Mouse (Mus musculus) urinary bladder, postnatal 25 days (tissue): ENCODE measurements around the gene Hopx.

Experiments
- DNase-seq: peaks from one replicate; pipeline ENCODE4 v3.0.0; 2022; ENCODE audit warnings: low spot score

The Hopx gene

DNA sequence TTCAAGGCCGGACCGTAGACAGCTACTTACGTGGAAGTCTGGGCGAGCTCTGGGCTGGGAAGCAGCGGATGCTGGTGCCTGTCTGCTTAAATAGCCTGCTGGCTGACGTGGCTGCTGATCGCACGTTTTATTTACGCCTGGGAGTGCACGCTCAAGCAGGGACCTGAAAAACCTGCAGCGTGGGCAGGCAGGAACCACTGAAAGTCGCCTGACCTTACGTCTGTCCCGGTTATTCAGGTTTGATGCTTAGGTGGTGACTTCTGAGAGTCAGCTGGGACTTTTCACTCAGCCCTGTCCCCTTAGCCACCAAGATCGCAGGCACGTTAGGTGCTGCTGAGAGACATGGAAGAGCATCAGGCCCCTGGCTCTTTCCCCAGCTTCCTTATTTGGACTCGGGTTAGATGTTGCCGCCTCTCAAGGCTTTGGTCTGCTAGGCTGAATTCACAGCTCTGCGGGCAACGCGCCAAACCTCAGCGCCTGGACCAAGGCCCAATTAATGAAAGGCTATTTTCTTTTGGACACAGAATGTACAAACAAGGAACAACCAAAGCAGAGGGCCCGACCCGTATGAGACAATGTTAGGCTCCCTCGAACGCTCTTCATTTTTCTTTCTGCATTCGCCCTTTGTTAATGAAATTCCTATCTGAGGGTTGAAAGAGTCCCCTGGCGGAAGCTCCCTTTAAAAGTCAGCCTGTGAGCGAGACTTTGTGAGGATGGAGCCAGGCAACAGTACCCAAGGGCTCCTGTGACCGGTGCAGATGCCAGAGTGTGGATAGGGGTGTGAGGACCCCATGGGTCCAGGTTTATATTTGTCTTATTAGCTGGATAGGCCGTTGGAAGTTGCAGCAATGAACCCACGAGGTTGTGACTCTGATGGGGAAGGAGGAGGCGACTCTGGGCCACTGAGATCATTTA is at the start of gene Hopx:
TSS of gene Hopx (minus strand) at position 305 of the 915 bp plus-strand sequence.
- DNase-seq = peak; percentile 57

DNA sequence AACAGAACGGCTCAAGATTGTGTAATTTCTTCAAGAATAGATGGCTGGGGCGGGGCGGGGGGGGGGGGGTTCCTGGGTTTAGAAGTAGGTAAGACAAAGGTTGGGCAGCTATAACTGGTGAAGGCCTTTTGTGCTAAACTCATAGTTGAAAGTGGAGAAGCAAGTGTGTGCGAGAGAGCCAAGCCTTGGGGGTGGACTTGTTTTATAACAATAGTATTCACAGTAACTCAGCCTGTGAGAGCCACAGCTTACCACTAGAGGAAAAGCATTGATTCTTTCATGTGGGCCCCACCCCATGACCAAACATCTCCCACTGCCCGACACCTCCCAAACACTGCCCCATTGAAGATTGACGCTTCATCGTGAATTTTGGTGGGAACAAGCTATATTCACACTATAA is 48.7 kb upstream of the Hopx start:
- no peak for DNase-seq

DNA sequence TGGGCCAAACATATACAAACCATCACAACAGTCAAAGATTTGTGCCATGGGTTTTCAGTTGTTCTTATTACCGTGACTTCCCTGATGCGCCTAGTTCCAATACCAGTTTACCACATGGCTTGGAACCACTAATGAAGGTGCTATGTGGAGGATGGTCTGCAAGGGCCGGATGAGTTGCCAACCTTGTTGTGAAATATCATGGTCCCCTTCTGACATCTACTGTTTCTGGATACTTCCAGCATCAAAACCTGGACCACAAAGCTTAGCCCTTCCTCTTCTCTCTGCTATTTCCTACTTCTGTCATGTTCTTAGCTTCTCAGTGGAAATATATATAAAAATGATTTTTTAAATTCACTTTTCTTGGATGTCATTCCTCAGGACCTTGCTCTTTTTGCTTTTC is 47.6 kb upstream of the Hopx start:
- no peak for DNase-seq

DNA sequence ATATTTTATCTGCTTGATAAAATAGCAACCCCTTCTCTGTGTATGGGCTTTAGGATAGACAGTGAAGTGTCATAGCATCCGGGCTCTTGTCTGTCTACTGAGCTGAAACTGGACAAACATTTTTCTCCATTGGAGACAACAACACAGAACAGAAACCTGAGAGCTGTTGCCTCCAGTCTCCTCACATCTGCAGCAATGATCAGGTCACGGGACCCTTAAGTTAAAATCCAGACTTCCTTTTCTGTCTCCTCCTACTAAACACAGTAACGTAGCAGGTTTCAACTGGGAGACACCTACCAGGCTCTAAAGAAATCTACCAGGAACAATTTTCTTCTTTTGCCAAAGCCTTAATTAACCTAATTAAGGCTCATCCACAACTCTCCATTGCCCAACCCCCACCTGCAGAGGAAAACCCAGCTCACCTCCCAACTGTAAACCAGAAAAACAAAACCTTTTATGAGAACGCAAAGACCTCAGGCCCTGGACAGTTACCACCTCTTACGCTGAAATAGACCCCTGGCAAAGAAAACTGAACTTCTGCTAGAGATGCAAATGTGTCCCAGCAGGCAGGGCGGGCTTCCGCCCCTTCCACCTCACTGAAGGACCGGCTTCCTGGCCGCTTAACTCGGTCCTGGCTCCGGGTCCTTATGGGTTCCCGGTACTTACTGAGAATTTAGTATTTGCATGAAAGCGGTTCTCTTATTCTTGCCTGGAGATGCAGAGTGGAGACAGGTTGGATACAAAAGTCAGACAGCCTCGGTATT is 43.0 kb upstream of the Hopx start:
- no peak for DNase-seq

DNA sequence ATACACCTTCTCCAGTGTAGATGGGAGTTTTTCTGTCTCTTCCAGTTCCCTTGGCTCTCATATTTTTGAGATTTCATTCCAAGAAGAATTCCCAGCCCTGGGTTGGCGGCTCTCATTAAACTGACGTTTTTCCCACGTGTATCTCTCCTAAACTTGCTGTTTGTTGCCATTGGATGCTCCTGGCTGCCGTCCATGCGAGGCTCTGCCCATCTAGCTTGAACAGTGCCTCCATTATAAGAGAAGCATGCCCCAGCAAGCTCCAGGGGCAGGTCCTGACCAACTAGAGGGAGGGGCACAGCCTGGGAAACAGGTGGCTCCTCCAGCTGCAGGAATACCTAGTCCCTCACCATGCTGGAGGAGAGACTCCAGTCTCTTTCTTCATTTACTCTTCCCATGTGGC is 42.0 kb upstream of the Hopx start:
- no peak for DNase-seq

DNA sequence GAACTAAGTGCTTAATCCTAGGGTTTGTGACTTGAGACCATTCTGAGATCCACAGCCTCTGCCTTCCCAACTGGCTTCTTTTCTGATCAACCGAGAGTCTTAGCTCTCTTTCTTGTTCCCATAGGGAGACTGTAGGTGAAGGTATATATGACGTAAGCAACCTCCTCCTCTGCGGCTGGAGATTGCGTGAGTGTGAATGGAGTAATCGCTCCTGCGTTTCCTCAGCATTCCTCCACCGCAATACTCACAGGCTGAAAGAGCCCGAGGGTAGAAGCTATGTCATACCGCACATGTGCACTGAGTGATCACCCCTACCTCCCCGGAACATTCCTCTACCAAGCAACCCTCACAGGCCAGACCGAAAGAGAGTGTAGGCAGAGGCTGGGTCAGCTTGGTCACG is 40.6 kb upstream of the Hopx start:
- DNase-seq = no peak

DNA sequence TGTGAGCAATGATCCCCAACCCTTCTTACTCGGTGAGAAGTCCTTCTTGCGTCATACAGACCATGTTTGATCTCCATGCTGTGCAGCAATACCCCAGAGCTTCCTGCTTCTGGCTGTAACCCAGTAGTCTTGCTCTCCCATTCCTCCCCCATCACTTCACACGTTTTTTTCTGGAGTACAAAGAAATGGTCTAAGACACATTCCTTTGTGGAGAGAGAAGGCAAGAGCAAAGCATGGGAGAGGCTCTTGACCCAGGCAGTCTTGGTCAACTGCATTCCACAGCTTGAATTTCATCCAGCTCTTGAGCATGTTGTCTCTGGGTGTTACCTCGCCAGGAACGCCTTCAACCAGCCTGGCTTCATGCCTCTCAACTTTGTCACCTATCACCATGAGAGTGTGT is 39.9 kb upstream of the Hopx start:
- peak; percentile 35 for DNase-seq

DNA sequence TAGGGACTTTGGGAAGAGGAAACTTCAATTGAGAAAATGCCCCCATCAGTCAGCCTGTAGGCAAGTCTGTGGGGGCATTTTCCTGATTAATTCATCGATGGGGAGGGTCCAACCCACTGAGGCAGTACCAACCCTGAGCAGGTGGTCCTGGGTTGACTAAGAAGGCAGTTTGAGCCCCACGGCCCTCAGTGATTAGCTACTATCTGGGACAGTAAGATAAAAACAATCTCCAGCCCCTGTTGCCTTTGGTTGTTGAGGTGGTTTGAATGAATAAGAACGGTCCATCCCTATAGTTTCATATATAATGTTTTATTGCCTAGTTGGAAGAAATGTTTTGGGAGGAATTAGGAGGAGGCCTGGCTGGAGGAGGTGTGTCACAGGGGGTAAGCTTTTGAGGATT is 36.8 kb upstream of the Hopx start:
- no peak for DNase-seq

DNA sequence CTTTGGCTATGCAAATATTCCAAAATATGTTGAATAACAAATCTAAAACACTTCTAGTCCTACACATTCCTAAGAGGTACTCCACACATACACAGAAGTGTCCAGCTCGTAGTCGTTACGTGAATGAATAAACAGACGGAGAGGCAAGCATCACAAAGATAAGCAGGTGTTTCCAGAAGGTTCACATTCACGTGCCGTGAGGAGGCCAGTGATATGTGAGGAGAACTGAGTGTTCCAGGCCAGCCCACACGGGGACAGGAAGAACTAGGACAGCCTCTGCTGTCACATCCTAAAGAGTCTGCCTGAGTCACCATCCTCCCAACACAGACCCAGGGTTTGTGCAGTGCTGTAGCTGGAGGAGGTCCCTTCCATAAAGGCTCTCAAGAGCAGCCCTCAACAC is 36.2 kb upstream of the Hopx start:
- no peak for DNase-seq

DNA sequence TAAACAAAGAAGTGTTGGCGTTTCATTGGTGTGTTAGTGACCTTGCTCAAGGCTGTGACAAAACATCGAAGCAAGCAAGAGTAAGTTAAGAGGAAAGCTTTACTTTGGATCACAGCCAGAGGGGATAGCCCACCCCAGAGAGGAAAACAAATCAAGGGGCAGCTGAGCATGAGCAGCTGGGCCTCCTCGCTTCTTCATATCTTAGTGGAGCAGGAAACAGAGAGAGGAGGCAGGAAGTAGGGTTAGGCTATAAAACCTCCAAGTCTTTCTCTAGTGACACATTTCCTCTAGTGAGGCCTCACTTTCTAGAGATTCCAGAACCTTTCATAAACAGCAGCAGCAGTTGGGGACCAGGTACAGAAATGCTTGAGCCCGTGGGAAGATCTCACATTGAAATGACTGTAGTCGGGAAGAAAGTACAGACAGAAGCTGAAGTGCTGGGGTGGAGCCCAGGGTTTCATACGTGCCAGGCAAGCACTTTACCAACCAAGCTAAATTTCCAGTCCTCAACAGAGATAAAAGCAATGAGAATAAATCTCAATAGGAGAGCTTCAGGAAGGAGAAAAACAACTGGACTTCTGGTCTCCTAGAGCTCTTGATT is 33.2 kb upstream of the Hopx start:
- no peak for DNase-seq

DNA sequence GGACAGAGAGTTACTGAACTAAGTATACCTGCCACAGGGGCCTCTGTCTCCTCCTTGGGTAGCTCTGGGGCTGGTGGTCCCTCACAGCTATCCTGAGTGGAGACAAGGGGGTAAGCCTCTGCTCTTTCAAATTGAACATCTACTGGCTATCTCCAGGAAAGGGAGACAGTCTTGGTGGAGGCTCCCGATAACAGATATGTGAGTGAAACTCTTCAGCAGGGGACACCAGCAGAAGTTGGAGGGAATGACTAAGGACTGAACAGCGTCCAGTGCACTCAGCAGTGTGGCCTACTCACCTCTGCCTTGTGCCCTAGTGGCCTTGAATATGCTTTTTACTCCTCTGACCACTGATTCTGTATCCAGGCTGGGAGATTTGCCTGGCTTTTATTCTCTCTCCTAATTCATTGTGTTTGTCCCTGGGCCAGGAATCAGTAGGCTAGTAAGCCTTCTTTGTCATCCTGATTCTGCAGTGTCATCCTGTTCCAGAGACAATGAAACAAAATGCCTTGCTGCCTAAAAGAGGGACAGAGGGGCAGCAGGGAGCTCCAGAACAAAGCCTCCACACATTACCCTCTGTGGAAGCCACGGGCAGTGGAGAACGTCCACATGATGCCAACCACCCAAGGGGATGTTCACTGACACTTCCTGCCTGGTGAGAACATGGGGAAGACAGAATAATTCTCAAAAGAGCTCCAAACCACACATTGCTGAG is 31.7 kb upstream of the Hopx start:
- no peak for DNase-seq

DNA sequence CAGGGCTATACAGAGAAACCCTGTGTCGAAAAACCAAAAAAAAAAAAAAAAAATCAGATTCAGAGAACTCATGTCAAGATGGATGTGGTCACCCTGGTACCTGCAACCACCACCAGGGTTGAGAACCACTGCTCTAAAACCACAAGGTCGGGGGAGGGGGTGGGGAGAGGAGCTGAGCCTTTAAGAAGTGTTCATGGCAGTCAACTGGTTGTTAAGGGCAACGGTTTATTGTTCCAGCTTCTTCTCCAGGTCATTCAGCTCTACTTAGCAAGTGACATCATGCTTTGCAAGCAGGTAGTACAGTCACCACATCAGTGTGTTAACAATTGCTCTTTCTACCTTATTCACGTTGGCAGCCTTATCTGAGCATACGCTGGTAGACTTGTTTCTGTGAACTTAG is 29.7 kb upstream of the Hopx start:
- DNase-seq = no peak

DNA sequence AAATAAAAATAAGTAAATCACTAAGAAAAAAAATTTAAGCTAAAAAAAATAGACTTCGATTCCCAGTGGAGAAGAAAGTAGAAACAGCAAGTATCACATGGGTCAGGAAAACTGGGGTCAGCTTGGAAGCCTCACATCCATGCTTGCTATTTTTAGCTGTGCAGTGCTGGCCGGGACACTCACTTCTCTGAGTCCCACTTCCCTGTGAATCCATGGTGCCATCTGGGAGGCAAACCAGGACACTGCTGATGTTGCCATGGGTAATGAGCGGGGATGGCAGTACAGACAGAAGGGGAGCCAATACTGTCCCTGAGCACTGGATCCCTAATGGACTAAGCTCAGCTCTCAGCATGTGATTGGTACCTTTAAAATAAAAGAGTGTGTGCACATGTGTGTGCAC is 28.2 kb upstream of the Hopx start:
- no peak for DNase-seq

DNA sequence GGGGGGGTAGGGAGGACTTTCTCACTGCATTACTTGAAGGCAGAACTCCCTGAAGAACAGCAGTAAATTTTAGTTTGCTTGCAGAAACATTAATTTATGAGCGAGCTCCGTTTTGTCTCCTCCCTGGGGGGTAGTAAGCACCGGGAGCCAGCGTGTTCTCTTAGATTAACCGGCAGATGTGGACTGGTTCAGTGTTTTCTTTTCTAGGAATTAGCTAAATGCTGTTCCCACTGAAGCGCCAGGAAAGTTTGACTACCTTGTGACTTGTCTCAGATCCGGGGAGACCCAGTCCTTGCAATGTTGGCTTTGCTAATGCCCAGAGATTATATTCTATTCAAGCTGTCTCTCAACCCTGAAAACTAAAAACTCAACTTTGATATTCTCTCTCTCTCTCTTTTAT is 26.4 kb upstream of the Hopx start:
- DNase-seq = no peak

DNA sequence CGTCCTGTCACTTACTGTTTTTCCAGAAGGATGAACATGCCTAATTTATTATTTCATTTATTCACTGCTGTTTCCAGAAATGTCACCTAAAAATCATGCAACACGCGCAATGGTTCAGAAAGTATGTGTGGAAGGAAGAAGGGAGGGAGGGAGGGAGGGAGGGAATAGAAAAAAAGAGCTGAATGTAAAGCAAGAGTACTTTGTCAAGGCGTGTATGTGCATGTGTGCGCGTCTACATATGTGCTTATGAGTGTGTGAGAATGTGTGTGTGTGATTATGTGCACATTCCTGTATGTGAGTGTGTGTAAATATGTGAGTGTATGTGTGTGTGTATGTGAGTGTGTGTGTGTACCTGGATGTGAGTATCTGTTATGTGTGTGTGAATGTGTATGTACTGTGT is 25.9 kb upstream of the Hopx start:
- no peak for DNase-seq

DNA sequence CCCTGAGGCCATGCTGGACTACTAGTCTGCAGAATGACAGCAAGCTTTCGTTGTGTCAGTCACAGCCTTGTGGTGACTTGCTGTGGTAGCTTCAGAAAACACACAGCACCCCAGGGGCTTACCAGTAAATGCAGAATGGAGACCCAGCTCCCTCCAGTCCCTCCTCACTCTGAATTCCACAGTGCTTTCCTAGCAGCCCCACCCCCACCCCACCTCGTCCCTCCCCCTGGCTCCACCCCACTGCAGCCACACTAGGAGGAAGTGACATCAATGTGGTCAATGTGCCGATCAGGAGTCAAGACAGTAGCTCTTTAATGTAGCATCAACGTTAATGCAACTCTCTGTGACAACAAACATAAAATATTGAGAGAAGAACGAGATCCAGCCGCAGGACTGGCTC is 25.2 kb upstream of the Hopx start:
- no peak for DNase-seq

DNA sequence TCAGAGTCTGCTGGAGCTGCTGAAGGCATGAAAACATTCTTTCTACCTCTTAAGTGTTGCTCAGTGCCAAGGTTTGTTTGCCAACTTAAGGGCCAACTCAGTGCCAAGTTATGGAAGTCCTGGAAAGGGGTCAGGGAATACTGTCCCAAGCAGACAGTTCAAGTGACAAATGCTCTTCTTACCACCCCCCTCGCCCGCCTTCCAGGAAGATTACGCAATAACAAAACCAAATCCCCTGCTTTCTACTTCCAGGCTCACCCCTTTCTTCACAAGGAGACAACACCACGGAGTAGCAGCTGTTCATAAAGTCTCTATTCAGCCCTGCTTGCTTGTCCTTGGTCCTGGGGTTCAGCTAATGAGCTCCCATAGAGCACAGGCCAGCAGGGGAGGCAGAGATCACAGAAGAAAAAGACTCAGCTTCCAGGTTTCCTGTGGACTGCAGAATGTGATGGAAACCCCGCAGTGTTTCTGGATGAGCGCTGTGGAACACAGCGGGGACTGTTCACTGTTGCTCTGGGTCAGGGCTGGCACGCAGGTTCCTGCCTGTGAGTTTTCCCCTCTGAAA is 22.9 kb upstream of the Hopx start:
- no peak for DNase-seq

DNA sequence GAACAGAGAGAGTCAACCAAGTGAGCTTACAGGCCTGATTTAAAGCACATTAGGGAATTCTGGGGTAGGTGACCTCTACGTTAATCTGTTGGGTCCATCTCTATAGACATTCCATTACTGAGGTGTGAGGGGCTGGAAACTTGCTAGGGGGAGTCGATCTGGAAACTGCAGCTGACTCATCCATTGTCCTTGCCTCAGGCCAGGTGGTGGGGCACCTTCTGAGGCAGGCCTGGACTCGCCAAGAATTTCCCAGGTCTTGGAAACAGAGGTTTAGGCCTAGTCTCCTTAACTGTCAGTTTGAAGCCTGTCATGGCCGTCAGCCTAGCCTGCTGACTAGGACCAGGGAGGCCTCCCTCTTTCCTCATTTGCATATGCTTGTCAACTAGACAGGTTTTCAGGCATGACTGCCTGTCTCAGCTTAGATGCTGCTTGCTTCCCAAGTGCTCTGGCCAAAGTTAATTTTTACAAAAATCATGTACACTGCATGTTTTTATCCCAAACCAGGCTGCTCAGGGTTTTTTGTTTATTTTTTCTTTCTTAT is 21.8 kb upstream of the Hopx start:
- no peak for DNase-seq

DNA sequence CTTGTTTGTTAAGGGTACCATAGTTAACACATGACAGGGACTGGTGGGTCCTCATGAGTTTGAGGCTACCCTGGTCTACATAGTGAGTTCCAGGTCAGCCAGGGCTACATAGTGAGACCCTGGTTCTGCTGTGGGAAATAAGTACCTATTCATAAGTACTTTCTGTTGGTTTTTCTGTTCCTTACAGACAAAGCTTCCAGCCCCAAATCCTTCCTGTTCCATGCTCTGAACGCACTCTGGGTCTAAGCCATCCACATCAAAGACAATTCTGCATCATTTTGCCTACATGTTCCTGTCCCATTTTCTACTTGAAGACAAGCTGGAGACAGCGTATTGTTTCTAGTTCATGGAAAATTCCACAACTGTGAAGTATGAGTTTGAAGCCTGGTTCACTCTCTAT is 20.0 kb upstream of the Hopx start:
- no peak for DNase-seq

DNA sequence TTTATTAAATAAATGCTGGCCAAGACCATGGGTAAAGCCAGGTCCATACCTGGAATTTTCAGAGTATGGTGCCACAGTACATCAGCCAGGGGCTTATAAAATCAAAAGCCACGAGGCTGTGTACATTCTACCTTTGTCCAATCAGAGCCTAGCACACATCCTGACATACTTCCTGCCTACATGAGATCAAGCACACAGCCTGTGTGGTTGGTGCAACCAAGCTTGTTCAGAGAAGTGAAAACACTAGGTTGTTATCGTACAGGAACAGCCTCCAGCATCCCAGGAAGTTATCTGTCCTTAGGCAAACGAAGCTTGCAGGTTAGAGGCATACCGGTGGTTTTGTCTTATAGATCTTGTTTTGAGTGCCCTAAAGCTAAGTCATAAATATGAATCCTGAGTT is 19.5 kb upstream of the Hopx start:
- DNase-seq = no peak

DNA sequence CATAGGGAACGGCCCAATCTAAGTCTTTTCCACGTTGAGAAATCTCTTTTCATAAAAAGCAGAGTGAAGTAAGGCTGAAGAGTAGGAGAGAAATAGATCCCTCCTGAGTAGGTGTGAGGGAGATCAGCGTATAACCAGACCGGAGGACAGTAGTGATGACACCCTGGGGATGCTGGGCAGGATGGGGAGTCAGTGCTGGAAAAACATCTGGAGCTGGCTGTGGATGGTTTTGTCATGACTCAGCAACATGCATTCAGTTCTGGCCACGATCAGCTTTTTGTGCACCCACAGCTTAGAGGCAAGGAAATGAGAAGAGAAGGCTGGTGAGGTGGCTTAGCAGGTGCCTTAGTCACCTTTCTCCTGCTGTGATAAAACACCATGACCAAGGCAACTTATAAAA is 19.0 kb upstream of the Hopx start:
- DNase-seq = no peak
